Mouse (Mus musculus) kidney, embryonic 16.5 days (tissue): ENCODE results near the gene Gm28635. TPM values are rescaled to one million over a fixed set of nuclear protein-coding genes. Genes with fewer than 3 reads are reported as not detected.
"Not testable (repeated sequence)": the region's sequence is repeated elsewhere in the genome, so short reads cannot be mapped to it uniquely, and the experiment has no call there.

Source experiments
- ATAC-seq: fragments of 200-750 bp; cut with Nextera tagmentation; 2 replicates; pipeline ENCODE4 v1.8.0; 2017; ENCODE audit warnings: moderate TSS enrichment; ENCODE audit not compliant: low FRiP score, low TSS enrichment
- H3K27ac ChIP-seq: fragments of 300-500 bp; sonication (generic); 2 replicates; pipeline ENCODE4 v1.5.1; 2014; ENCODE audit warnings: low read length
- H3K27me3 ChIP-seq: fragments of 300-500 bp; sonication (generic); 2 replicates; pipeline ENCODE4 v1.6.1; 2014; ENCODE audit warnings: low read length, control low read depth, mixed read lengths; ENCODE audit not compliant: insufficient read depth
- H3K36me3 ChIP-seq: fragments of 300-500 bp; sonication (generic); 2 replicates; pipeline ENCODE4 v1.6.1; 2014; ENCODE audit warnings: low read length, control low read depth, mixed read lengths; ENCODE audit not compliant: insufficient read depth
- H3K4me1 ChIP-seq: fragments of 300-500 bp; sonication (generic); 2 replicates; pipeline ENCODE4 v1.6.1; 2014; ENCODE audit warnings: low read length, control low read depth, mixed read lengths; ENCODE audit not compliant: insufficient read depth
- H3K4me2 ChIP-seq: fragments of 300-500 bp; sonication (generic); replicated peaks from 2 replicates; pipeline ENCODE4 v1.6.1; 2014; ENCODE audit warnings: low read depth, low read length
- H3K4me3 ChIP-seq: fragments of 300-500 bp; sonication (generic); 2 replicates; pipeline ENCODE4 v1.5.1; 2014; ENCODE audit warnings: mild to moderate bottlenecking, low read length
- H3K9ac ChIP-seq: fragments of 300-500 bp; sonication (generic); replicated peaks from 2 replicates; pipeline ENCODE4 v1.6.1; 2014; ENCODE audit warnings: low read length
- H3K9me3 ChIP-seq: fragments of 300-500 bp; sonication (generic); 2 replicates; pipeline ENCODE4 v1.6.1; 2016; ENCODE audit warnings: low read length, control low read depth
- WGBS: fragments of 180-500 bp; shearing (Covaris S2); extraction: QIAGEN DNeasy Blood & Tissue Kit; methylation state at CpG from one replicate; pipeline ENCODE4 v1.1.7; 2014; 5-methylcytosine and 5-hydroxymethylcytosine counted together
- polyA plus RNA-seq: library from polyadenylated mRNA; unstranded; fragments of >200 nt; fragmentation: Nextera tagmentation; extraction: Ambion mirVana; gene quantifications from 2 replicates; pipeline ENCODE4 v1.2.1, GENCODE M21; 2015

Gene Gm28635
- polyA plus RNA-seq, 1 experiment from 2014 or later: not detected

DNA sequence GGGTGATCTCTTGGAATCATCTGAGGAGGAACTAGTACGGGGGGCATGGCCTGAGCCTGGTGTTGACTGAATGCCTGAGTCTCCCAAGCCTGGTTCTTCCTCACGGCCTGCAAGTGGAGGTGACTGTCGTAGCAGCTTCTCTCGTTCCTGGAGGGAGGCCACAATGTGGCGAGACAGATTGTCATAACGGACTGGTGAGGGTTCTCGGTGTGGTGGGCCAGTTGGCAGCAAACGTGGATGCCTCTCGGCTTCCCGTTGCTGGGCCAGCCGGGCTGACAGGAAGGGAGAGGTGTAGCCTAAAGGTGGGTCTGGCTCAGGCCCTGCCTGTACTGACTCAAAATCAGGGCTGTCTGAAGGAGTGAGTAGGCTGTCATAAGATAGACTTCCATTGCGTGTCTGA lies 12.2 kb upstream of the Gm28635 start:
- Histone ChIP-seq H3K4me3 (no peak overlapping the region), H3K9me3 (no peaks in the 10 kb centered on the region), H3K4me1 (no peaks in the 10 kb centered on the region), H3K4me2 (no peak overlapping the region), H3K27me3 (no peaks in the 10 kb centered on the region), H3K36me3 (peaks cover 75% of the 10 kb centered on the region), H3K9ac (no peak overlapping the region), H3K27ac (no peak overlapping the region)
- 93% methylated on average over 12 of the region's 12 CpGs for WGBS
- ATAC-seq: no peak

GRCm38 (mm10) chr2:84688080-84688844 lies 10.4 kb upstream of the Gm28635 start:
- Histone ChIP-seq H3K36me3 (peaks cover 76% of the 10 kb centered on the region), H3K27me3 (no peaks in the 10 kb centered on the region)
- ATAC-seq: no peak

DNA sequence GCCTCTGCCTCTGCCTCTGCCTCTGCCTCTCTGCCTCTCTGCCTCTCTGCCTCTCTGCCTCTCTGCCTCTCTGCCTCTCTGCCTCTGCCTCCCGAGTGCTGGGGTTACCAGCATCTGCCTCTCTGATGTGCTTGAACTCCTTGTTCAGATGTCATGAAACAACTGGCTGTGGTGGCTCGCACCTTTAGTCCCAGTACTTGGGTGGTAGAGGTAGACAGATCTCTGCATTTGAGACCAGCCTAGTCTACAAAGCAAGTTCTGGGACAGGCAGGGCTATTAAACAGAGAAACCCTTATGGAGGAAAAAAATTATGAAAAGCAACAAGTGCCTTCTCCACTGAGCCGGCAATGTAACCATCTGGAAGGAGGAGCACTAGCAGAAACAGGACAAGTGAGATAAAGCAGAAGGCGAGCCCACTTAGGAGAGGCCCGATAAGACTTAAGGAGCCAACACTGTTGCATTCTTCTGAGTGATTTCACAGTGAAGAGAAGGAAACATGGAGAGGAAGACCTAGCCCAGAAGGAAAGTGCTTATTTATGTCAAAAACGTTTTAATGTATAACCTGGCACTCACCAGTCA lies 4.9 kb upstream of the Gm28635 start:
- no peak overlapping the region for H3K4me3 ChIP-seq
- H3K27me3 ChIP-seq: no peaks in the 10 kb centered on the region
- no peaks in the 10 kb centered on the region for H3K9me3 ChIP-seq
- H3K4me1 ChIP-seq: peaks cover 8% of the 10 kb centered on the region
- no peak for ATAC-seq
- no peak overlapping the region for H3K4me2 ChIP-seq
- H3K27ac ChIP-seq: no peak overlapping the region
- H3K36me3 ChIP-seq: peaks cover 36% of the 10 kb centered on the region
- H3K9ac ChIP-seq: no peak overlapping the region
- 79% methylated on average over 6 of the region's 6 CpGs for WGBS

More at GRCm38 (mm10) chr2:84688080-84688844, 10.4 kb upstream of the Gm28635 start:
- Histone ChIP-seq H3K9ac (no peak overlapping the region), H3K4me2 (no peak overlapping the region), H3K27ac (no peak overlapping the region), H3K4me1 (no peaks in the 10 kb centered on the region), H3K9me3 (no peaks in the 10 kb centered on the region), H3K4me3 (no peak overlapping the region)
- 80% methylated on average over 2 of the region's 2 CpGs for WGBS

DNA sequence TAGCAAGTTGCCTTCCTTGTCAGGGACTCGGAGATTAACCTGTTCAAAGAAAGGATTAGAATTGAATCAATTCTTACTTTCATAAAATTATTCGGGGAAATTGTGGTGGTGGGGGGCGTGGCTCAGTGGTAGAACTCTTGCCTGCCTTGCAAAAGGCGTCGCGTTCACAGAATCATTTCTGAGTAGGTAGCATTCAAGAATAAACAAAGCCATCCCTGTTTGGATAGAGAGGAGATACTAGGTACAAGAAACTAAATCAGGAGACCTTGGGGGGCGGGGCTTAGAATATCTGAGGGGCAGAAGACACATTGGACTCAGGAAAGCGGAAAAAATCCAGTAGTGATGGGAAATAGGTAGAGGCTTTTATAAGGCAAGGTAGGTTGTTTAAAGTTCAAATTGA lies 1.2 kb upstream of the Gm28635 start, which contains the start of gene Tmx2:
TSS of gene Tmx2 (minus strand) at position 125 of the 400 bp plus-strand sequence.
- H3K9me3 ChIP-seq: no peaks in the 10 kb centered on the region
- H3K9ac ChIP-seq: peak within 1 kb of the TSS; percentile 92
- H3K27ac ChIP-seq: peak within 1 kb of the TSS; percentile 72
- peak within 1 kb of the TSS; percentile 76 for H3K4me2 ChIP-seq
- no peaks in the 10 kb centered on the region for H3K27me3 ChIP-seq
- H3K36me3 ChIP-seq: peaks cover 24% of the 10 kb centered on the region
- no peak for ATAC-seq
- H3K4me3 ChIP-seq: peak within 1 kb of the TSS; percentile 97
- whole genome bisulfite sequencing: 17% methylated on average over 8 of the region's 8 CpGs
- peaks cover 21% of the 10 kb centered on the region for H3K4me1 ChIP-seq

DNA sequence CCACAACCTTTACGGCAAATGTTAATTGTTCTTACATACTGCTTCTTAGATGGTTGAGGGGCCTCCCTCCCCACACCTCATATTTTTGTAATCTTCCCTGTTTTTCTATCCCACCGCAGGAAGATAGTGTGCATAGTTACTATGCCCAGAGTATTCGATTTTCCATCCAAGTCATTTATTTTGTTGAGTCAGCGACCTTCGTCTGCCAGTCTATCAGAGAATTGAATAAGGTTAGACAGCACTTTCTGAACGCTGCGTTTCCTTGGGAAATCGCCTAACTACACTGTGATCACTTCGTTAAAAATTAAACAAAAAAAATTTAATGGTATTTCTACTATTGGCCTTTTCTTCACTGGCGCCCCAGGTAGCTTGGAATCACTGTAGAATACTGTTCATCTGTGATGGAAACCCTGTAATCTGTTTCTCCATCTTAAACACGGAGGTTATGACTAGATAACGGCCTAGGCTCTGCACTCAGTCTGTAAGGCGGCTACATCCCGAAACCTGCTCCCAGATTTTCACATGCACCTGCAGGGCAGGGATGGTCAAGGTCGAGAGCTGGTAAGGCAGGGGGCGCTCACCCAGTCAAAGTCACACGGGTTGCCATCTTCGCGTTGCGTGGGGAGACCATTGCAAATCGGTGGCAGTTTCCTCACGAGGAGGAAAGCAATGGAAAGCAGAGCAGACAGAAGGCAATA lies 422 bp downstream of the Gm28635 start:
- no peaks in the 10 kb centered on the region for H3K27me3 ChIP-seq
- H3K9me3 ChIP-seq: no peaks in the 10 kb centered on the region
- peak overlapping the region; percentile 97 for H3K4me3 ChIP-seq
- H3K4me2 ChIP-seq: peak overlapping the region; percentile 84
- peaks cover 21% of the 10 kb centered on the region for H3K4me1 ChIP-seq
- peak overlapping the region; percentile 76 for H3K27ac ChIP-seq
- peaks cover 36% of the 10 kb centered on the region for H3K36me3 ChIP-seq
- WGBS: 10% methylated on average over 22 of the region's 22 CpGs
- peak overlapping the region; percentile 76 for H3K9ac ChIP-seq
- peak; percentile 58 for ATAC-seq

GRCm38 (mm10) chr2:84671535-84671934 lies 6.3 kb downstream of the Gm28635 start:
- H3K36me3 ChIP-seq: peaks cover 41% of the 10 kb centered on the region
- not testable (repeated sequence) for H3K9me3 ChIP-seq, H3K27ac ChIP-seq, H3K9ac ChIP-seq, H3K4me3 ChIP-seq, ATAC-seq, H3K27me3 ChIP-seq
- 62% methylated on average over 4 of the region's 5 CpGs for WGBS
- H3K4me1 ChIP-seq: peaks cover 19% of the 10 kb centered on the region
- H3K4me2 ChIP-seq: peak overlapping the region; percentile 84; the same call in 1 of the 2 replicates

DNA sequence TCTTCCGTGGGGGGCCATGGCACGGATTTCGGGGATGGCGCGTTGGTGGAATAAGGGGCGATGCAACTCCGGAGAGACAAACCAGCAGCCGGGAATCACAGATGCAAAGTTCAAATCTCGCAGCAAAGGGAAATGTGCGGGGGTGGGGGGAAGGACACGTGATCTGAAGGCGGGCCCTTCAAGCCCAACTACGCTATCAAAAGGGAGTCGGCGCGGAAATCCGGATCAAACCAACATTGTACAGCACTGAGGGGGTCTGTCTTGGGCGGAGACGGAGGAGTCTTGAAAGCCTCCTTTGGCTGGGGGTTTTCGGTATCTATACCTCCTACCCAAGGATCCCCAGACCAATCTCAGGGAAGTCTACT lies 7.3 kb downstream of the Gm28635 start, which contains the start of gene Selenoh:
TSS of gene Selenoh (minus strand) at position 202 of the 365 bp plus-strand sequence.
- H3K27ac ChIP-seq: peak within 1 kb of the TSS; percentile 98
- under 1% methylated on average over 20 of the region's 20 CpGs for WGBS
- ATAC-seq: peak; percentile 97
- peak within 1 kb of the TSS; percentile 84 for H3K4me2 ChIP-seq
- H3K4me1 ChIP-seq: peaks cover 15% of the 10 kb centered on the region
- peaks cover 34% of the 10 kb centered on the region for H3K36me3 ChIP-seq
- H3K9ac ChIP-seq: peak within 1 kb of the TSS; percentile 94
- no peaks in the 10 kb centered on the region for H3K9me3 ChIP-seq
- peak within 1 kb of the TSS; percentile 92 for H3K4me3 ChIP-seq
- no peaks in the 10 kb centered on the region for H3K27me3 ChIP-seq

- ATAC-seq: peak; percentile 81
- Histone ChIP-seq H3K27me3 (no peaks in the 10 kb centered on the region), H3K4me2 (peak overlapping the region; percentile 84), H3K9me3 (no peaks in the 10 kb centered on the region), H3K27ac (peak overlapping the region; percentile 98), H3K36me3 (peaks cover 31% of the 10 kb centered on the region), H3K9ac (peak overlapping the region; percentile 94), H3K4me3 (peak overlapping the region; percentile 92), H3K4me1 (peaks cover 15% of the 10 kb centered on the region)
- WGBS: 2% methylated on average over 39 of the region's 39 CpGs
Measured at GRCm38 (mm10) chr2:84669828-84670568, 7.8 kb downstream of the Gm28635 start.

DNA sequence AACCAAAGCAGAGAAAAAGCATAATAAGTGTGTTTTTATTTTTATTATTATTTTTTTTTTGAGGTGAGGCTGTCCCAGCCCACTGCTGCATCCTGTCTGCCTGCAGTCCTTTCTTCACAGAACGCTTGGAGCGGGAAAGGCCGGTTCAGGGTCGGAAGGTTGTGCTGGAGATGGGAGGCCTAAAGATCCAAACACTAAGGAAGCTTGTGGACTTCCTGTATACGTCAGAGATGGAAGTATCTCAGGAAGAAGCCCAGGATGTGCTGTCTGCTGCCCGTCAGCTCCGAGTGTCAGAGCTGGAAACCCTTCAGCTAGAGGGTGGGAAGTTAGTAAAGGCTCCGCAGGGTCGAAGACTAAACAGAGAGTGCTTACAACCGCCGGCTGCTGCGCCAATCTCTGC lies 11.8 kb downstream of the Gm28635 start:
- ATAC-seq: no peak
- Histone ChIP-seq H3K9me3 (no peaks in the 10 kb centered on the region), H3K4me1 (peaks cover 13% of the 10 kb centered on the region), H3K27ac (peak overlapping the region; percentile 63), H3K4me3 (no peak overlapping the region), H3K9ac (no peak overlapping the region; the same call in 1 of the 2 replicates), H3K4me2 (no peak overlapping the region), H3K27me3 (no peaks in the 10 kb centered on the region), H3K36me3 (peaks cover 7% of the 10 kb centered on the region; the same call in 1 of the 2 replicates)
- WGBS: 63% methylated on average over 12 of the region's 12 CpGs
